Mouse (Mus musculus) brain, embryonic 14.5 days (tissue): Measurements from ENCODE around the gene Rims1. TPM values are rescaled to one million over a fixed set of nuclear protein-coding genes. Genes with fewer than 3 reads are reported as not detected.

ENCODE experiments used
- DNase-seq: peaks from one replicate; pipeline ENCODE4 v3.0.0-alpha.2; 2011; ENCODE audit warnings: low read depth
- CTCF ChIP-seq: fragments of 200-500 bp; IDR thresholded peaks from 2 replicates; pipeline ENCODE4 v1.5.1; 2012; ENCODE audit warnings: inconsistent platforms, mild to moderate bottlenecking, moderate library complexity, borderline replicate concordance; ENCODE audit not compliant: insufficient read depth, insufficient read length; ENCODE audit errors: extremely low read depth
- POLR2A ChIP-seq: fragments of 200-500 bp; IDR thresholded peaks from 2 replicates; pipeline ENCODE4 v1.6.1; 2012; ENCODE audit warnings: mild to moderate bottlenecking, inconsistent platforms, borderline replicate concordance; ENCODE audit not compliant: poor library complexity, insufficient read depth, insufficient read length, severe bottlenecking; ENCODE audit errors: extremely low read depth
- polyA plus RNA-seq: library from polyadenylated mRNA; depleted of rRNA; stranded (reverse); fragments of >200 nt; gene quantifications from 2 replicates; pipeline ENCODE4 v1.2.3, GENCODE M21; 2012

The Rims1 gene
- polyA plus RNA-seq, 1 experiment, result 37.9 TPM

- TF ChIP-seq CTCF (no peak), POLR2A (no peak)
- no peak for DNase-seq
These were observed 466.9 kb downstream of the Rims1 start for GRCm38 (mm10) chr1:22338914-22339313.

DNA sequence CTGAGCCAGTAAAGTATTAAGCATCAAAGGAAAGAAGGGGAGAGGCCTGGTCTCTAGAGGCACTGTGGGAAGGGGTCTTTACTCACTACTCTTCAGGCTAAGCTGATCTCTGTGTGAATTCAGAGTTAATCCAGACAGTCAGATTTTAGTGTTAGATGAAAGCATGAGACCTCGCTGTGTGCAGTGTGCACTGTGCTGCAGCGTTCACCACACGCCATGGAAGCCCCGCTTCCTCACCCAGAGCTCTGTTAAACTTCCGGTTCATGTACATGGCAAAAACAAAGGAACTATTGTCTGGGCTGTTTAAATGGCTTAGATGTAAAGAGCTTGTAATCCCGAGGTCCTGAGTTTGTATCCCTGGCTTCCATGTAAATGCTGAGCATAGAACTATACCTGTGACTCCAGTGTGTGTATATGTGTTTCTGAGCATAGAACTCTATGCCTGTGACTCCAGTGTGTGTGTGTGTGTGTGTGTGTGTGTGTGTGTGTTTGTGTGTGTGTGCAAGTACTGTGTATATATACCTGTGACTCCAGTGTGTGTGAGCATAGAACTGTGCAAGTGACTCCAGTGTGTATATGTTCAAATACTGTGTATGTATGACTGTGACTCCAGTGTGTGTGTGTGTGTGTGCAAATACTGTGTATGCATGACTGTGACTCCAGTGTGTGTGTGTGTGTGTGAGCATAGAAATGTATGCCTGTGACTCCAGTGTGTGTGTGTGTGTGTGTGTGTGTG lies 484.7 kb downstream of the Rims1 start:
- TF ChIP-seq POLR2A (no peak), CTCF (no peak)
- peak; percentile 20 for DNase-seq

- TF ChIP-seq POLR2A, result no peak
- no peak for TF ChIP-seq CTCF
- no peak for DNase-seq
These were observed 490.3 kb downstream of the Rims1 start for GRCm38 (mm10) chr1:22315537-22315936.

GRCm38 (mm10) chr1:22311471-22311870 lies 494.3 kb downstream of the Rims1 start:
- DNase-seq, result no peak
- no peak for TF ChIP-seq POLR2A

DNA sequence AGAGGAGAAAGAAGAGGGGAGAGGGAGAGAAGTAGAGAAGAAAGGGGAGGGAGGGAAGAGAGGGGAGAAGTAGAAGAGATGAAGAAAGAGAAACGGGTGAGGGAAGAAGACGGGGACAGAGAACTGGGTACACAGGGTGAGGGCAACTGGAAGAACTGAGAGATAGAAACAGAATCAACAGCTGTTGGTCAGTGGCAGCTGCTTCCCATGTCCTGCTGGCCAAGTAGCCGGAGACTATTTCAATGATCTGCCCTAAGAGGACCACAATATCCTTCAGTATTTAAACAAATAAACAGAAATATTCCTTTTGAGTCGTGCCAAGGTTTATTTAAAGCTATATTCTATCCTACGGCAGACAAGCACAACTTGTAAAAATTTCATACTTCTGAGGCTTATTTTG lies 499.3 kb downstream of the Rims1 start:
- TF ChIP-seq POLR2A (no peak), CTCF (no peak)
- no peak for DNase-seq

DNA sequence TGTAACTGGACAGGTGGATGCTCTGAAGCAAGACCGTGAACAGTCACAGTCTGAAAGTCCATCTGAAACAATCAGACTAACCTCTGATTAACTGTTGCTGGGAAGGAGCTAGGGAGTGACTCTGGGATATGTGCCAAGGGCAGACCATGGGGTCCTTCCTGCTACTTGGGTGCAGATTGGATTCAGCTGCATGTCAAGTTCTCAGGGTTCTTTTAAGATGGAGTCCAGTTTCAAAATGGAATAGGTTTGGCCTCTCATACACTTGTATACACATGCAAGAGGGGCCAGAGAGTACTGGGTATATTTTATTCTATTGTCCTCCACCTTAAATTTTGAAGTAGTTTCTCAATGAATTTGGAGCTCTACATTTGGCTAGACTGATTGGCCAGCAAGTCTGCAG lies 499.9 kb downstream of the Rims1 start:
- no peak for DNase-seq
- TF ChIP-seq CTCF (no peak), POLR2A (no peak)

DNA sequence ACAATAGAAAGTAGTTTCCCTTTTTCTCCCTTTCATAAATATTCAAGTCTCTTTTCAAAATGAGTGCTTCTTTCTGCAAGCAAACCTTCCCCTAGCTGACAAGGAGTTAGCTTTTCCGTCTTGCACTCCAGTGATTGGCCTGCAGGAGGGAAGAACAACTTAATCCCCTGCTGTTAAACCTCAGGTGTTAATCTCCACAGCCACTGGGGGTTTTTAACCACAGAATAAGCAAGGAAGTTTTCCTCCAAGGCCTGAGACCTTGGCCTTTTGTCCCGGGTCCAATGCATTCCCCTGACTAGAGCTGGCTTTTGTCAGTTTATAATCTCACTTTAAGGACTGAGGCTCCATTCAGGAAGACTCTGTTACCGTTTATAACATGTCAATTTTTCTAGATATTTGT lies 511.8 kb downstream of the Rims1 start:
- peak; percentile 34 for DNase-seq
- no peak for TF ChIP-seq POLR2A
- no peak for TF ChIP-seq CTCF

GRCm38 (mm10) chr1:22293310-22293709 lies 512.5 kb downstream of the Rims1 start:
- TF ChIP-seq POLR2A (no peak), CTCF (no peak)
- no peak for DNase-seq

DNA sequence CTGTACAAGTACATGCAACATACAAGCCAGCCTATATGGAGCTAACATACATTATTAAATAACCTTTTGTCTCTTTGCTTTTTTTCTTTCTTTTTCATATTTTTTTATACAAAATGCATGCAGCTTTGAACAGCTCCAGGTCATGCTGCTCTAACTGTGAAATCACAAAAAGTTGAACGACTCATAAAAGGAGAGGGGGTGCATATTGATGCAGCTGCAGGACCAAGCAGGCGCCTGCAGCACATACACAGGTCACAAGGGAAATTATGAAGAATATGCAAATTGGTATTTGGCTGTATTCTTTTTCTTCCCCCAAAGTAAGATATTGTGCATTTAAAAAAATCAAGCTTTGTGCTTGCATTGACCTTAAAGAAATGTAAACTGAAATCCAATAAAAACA lies 519.0 kb downstream of the Rims1 start:
- DNase-seq, result no peak
- no peak for TF ChIP-seq POLR2A

GRCm38 (mm10) chr1:22279954-22280353 lies 525.8 kb downstream of the Rims1 start:
- DNase-seq, result no peak
- no peak for TF ChIP-seq POLR2A
- no peak for TF ChIP-seq CTCF

DNA sequence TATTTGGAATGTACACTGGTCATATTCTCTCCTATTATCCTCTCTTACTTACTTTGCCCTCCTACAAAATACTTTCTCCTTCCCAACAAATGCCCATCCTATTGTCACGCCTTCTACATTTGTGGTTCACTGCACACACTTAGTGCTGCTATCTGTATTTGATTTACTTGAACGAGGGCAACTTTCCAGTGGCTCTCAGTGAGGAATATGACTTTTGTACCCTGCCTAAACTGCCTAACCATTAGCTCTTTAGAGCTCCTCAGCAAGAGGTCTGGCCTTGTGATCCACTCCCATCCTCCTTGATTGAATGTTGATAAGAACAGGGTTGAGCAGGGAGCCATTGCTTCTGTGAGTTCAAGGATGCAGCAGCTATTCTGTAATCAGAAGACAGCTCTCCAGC lies 531.7 kb downstream of the Rims1 start:
- no peak for TF ChIP-seq CTCF
- no peak for TF ChIP-seq POLR2A
- DNase-seq, result no peak

DNA sequence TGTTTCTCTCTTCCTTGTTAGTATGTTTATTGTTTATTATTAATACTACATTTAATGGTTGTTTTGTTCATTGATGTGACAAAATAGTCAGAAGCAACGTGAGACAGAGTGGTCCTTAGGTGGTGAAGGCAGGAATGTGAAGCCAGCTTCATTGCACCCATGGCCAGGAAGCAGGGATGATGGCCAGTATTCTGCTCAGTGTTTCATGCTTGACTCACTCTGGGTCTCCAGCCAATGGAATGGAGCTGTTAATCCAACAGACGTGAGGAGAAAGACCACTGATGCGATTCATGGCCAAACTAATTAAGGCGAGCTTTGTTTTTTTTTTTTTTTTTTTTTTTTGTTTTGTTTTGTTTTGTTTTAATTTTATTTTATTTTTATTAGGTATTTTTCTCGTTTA lies 535.7 kb downstream of the Rims1 start:
- no peak for DNase-seq
- no peak for TF ChIP-seq POLR2A
- TF ChIP-seq CTCF, result no peak

DNA sequence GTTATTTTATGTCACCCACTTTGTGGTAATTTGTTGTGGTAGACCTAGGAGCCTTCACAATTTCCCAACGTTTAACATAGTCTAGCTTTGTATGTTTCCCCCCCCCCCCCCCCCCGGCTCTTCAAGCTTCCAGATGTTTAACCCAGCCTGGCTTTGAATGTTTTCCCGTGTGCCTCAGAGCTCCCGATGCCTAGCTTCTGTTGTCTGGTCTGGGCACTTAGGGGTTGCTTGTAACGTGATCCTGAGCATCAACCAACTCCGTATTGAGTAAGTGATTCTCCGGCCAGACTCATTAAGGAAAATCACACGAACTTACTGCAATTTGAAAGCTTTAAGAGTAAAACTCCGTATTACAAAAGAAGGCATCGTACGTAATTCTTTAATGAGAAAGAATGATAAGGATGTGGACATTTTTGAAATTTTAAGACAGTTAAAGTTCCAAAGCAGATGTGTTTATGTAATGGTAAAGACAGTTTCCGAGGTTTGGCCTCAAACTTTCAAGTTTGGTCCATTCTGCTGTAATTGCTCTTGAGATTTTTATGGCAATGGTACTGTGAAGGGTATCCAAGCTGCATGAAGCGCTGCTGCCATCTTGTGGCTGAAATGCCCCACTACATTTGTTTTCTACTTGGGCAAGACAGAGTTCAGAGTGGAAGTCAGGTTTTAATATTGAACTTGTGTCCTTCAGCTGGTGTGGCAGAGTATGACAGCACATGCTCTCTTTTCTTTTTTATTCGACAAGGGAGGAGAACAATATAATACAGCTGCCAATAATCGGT lies 537.0 kb downstream of the Rims1 start:
- peak; percentile 89 for DNase-seq
- TF ChIP-seq CTCF, result peak; percentile 91
- no peak for TF ChIP-seq POLR2A

- no peak for TF ChIP-seq POLR2A
- TF ChIP-seq CTCF, result no peak
- peak; percentile 82 for DNase-seq
These were observed 539.3 kb downstream of the Rims1 start for GRCm38 (mm10) chr1:22266491-22266890.
